Mouse (Mus musculus) monocyte, adult 5-6 weeks (primary cell): Measurements from ENCODE around the gene Cd40. TPM values are rescaled to one million over a fixed set of nuclear protein-coding genes. Genes with fewer than 3 reads are reported as not detected.
A peak's percentile ranks its signal among the peaks of the same experiment; 100 is the strongest.

Source experiments
- ATAC-seq: fragments of 153-309, 156-312 bp; replicated peaks from 2 replicates; pipeline ENCODE4 v1.8.0; 2017; ENCODE audit warnings: mild to moderate bottlenecking; ENCODE audit not compliant: low TSS enrichment, insufficient number of reproducible peaks, severe bottlenecking, poor library complexity, low FRiP score
- total RNA-seq: library from RNA; stranded (forward); fragments of 200-1000, 200-491, 200-594 nt; gene quantifications from 3 replicates; pipeline ENCODE4 v1.2.3, GENCODE M21; 2017

The Cd40 gene
- total RNA-seq, 1 experiment from 2014 or later: 20.5 TPM

DNA sequence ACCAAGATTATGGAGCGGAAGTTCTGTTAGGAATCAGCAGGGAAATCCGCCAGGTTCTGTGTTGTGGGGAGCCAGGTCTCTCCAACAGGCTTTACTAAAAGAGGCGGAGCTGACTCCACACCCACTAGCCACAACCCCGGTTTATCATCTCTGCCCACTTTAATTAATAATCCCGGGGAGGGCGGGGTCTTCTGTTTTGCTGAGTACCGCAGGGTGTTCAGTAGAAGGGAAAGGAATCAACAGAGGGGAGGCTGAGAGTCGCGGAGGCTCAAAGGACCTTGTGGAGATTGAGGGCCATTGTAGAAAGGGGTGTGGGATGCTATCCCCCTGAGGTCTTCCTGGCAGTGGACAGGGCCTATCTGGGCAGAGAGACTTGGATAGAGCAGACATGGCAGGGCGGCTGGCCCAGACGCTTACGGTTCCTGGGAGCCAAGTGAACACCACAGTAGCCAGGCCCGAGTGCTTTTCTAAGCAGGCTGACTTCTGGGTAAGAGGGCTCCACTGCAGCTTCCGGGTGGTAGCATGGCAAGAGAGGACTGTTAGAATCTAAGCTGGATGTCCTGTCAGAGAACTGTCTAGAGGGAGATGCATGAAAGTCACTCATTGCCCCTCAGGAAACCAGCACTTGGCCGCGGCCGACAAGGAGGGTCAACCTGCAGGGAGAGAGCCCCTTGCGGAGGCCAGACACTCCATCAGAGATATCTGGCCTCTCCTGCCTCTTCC lies 4.4 kb upstream of the Cd40 start:
- ATAC-seq: no peak

DNA sequence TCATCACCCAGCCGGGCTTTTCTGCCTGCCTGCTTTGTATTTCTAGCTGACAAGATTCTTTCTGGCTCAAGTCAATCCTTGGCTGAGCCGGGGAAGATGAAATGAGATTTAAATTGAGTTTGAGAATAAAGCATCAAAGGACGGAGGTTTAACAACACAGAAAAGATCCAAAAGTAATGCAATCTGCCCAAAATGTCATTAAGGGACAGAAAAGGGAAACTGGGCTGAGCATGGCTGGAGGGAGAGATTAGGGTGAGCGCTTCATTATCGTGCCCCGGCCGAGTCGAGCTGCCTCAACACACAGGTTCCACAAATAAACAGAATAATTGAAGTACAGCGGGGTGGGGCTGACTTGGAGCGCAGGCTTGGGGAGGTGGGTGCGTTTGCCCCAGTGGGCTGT lies 3.9 kb upstream of the Cd40 start:
- no peak for ATAC-seq

DNA sequence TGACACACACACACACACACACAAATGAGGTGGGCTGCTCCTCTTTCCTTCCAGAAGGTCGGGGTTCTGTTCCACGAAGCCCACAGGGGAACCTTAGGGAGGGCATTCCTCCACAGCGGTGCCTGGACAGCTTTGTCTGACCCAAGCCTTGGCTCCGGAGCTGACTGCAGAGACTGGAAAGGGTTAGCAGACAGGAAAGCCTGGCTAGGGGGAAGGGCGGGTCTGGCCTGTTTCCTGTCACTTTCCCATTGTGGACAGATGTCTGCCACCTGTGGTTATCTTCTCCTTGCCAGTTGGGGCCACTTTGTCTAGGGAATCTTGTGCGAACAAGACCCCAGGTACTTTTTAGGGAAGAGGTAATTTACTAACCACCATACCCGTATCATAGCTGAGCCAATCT lies 478 bp downstream of the Cd40 start:
- no peak for ATAC-seq

DNA sequence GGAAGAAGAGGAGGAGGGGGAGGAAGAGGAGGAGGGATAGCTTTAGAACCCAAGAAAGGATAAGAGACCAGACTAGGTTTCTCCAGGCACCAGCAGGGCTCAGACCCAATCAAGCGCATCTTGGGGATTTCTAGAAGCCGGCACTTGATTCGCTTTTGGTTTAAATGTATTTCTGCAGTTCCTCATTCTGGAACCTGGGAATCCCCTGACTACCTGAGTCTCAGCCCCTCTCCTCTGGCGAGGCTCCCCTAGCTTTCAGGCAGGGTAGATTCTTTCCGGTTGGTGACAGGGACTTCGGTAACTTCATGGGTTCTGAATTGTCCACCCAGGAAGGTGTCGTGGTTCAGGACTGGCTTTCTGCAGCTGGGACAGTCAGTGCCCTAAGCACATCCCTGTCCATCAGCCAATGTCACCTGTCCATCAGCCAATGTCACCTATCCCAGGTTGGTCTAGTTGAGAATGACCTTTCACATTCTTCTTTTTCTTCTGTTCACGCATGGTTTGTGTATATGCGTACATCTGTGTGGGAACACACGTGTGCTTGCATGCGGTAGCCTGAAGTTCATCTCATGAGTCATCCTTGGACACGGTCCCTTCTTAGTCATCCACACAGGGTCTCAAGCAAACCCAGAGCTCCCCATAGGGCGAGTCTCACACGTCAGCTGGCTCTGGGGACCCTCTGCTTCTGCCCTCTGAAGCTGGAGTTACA lies 1.1 kb downstream of the Cd40 start:
- no peak for ATAC-seq

DNA sequence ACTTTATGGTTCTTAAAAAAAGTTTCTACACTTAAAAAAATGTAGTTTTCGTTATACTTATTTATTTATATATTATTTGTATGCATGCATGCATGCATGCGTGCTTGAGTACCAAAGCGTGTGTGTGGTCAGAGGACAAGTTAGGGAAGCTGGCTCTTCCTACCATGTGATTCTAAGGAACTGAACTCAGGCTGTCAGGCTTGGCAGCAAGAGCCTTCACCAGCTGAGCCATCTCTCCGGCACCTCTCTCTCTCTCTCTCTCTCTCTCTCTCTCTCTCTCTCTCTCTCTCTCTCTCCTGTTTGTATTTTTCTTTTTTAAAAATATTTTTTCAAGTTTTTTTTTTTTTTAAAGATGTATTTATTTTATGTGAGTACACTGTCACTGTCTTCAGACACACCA lies 4.5 kb downstream of the Cd40 start:
- no peak for ATAC-seq

DNA sequence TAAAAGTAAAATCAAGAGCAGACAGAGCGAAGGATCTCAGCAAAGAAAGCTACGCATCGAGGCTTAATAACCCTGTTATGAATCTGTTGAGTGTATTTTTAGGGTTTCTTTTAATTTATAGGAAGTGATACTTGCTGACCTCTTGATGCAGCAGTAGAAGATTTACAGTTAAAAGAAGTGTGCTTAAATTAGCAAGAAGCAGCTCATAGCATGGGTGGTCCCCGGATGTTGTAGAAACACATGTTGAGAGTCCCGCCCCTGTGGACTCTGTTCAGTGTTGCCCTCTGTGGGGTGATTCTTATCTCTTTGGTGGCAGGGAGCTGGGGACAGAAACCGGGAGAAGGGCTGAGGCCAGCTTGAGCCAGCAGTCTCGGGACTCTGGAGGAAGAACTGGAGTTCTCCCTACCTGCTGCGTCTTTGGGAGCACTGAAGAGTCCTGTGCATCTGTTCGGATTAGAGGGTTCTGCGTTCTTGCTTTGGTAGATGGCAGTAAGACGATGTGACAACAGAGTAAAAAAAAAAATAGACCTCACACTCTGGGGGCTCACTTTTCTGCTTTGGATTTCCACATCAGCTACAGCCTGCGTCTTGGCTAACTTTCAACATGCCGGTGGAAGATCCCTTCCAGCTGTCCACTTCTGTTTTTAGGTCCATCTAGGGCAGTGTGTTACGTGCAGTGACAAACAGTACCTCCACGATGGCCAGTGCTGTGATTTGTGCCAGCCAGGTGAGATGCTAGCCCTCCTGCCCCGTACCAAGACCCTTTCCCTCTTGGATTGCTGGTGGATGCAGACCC lies 6.4 kb downstream of the Cd40 start:
- peak; percentile 31; the same call in 1 of the 2 replicates for ATAC-seq

DNA sequence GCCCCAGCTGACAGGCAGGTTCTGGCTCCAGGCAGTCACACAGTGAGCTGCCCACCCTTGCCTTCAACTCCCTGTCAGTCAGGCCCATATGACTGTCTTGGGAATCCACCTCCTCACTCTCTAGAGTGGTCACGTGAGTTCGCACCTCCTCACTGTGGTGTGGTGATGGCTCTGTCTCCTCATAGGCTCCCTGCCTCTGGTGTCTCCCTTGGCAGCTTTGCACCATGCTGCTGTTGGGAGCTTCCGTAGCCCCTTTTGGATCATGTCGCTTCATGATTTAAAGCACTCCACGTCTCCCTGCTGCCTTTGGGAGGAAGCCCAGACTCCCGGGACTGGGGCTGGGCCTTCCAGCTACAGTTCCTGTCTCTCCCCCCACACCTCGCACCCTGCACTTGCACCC lies 9.1 kb downstream of the Cd40 start:
- ATAC-seq: no peak

DNA sequence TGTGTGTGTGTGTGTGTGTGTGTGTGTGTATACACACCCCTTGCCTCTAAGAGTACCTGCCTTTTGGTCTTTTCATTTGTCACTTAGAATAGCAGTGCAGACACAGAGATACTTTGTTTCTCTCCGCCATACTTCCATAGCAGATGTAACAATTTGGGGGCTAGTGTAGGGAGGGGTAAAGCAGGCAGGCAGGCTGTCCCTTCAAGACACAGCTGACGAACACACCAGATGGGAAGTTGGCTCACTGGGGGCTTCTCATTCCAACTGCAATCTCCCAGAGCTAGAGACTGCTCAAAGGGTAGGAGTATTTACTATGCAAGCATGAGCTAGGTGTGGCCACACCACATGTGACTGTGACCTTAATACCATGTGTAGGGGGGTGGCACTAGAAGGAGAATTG lies 13.4 kb downstream of the Cd40 start:
- no peak for ATAC-seq

DNA sequence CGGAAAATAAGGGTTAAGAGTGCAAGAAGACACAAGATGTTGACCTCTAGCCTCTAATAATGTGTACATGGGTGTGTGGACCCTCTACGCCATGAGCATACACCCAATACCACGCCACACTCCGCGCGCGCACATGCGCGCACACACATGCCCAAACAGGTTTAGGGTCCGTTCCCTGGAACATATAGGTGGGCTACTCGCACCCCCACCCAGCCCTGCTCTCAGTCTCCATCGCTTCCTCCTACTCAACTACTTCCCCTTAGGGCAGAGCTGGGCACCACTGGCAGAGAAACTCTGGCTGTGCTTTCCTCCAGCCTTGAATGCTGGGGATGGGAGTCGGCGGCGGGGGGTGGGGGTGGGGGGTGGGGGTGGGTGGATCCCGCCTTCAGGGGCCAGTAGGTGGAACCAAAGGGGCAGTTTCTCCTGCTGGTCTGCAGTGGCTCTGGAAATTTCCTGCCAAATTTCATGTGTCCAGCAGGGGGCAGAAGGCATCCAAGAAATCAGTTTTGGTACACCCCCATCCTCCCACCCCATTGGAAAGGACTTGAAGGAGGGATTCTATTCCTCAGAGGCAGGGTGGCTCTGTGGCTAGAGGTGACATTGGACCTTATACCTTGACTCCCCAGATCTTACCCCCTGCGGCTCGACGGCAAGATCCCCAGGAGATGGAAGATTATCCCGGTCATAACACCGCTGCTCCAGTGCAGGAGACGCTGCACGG lies 14.8 kb downstream of the Cd40 start:
- no peak for ATAC-seq

DNA sequence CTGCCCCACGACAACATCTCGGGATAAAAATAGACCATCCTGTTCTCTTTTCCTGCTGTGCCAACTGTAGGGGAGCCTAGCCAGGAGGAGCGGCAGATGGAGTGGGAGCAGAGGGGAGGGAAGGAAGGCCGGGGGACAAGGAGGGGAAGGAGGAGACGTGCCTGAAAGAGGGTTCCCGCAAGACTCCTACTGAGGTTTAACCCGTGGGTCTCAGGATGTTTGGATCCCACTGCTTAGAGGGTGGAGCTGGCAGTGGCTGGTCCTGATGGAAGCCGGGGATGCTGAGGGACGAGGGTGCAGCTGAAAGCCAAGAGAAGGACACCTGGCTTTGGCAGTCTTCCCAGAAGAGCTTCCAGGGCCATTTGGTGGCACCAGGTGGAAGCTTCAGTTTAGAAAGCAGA lies 18.0 kb downstream of the Cd40 start:
- ATAC-seq: no peak

DNA sequence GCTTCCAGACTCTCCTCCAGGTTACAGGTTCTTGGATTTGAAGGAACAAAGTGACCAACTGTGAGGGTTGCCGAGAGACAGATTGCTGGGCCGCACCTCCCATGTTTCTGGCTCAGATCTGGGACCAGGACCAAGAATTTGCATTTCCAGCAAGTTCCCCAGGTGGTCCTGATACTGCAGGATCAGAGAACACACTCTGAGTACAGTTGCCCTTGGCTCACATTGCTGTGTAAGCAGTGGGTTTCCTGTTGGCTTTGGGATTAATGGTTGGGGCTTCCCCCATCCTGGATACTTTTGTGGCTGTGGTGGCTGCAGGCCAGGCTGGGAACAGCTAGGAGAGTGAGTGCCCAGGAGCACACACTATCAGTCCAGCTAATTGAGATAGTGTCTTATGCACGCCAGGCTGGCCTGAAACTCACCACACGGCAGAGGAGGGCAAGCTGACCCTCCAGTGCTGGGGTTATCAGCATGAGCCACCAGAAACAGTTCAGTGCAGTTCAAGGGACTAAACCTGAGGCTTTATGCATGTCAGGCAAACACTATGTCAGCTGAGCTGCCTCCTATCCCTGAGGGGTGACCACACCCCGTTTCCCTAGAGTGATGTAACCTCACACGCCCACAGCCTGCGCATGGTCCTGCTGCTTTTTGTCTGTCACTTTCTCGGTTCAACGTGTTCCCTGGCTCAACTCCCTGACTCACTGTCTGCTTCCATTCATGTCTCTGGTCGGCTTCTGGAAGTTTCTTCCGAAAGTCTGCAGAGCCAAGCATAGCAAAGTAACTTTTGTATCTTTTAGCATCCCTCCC lies 18.9 kb downstream of the Cd40 start:
- ATAC-seq: no peak

DNA sequence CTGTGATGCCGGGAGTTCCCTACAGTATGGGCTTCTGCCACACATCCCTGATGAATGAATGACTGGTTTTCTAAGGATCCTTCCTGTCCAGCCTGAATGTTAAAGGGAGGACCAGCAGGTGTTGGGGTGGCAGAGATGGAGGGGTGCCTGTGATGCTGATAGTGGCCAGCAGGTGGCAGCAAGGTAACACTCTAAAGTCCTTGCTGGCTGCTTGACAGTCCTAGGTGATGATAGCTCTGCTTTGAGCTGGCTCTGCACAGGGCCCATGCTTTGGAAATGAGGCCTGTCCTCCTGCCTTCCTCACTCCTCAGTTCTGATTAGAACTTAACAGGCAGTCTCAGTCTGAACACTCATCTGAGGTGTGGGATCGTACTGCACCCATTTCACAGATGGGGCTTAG lies 19.5 kb downstream of the Cd40 start:
- peak; percentile 82 for ATAC-seq

DNA sequence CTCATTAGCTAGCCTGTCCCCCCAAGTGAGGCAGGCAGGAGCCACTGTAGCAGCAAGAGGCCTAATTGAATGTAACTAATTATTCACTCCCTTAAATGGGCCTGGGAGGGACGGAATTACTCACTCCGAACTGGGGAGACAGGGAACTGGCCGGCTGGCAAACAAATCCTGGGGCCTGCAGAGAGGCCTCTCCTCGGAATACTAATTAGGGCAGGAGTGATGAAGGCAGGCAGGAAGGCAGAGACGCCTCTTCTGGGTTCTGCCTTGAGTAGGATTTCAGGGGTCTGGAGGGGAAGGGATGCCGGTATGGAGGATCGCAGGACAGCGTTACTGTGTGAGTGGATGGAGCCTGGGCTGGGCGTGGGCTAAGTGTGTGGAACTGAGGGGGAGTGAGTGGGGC lies 21.6 kb downstream of the Cd40 start:
- ATAC-seq: no peak

DNA sequence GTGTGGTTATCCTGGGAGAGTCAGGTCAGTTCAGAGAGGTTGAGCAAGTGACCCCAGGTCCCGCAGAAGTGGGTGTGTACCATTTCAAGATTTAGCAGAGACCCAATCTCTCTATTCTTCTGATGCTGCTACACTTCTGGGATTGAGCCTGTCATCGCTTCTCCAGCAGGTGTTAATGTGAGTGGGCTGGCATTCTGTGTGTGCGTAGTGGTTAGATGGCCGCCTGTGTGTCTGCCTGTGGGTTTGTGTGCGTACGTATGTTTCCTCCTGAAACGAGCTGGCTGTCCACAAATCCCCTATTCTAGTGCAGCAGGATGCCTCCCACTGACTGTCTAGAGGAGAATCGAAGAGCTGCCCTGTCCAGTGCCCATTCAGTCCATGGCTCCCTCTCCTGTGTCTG lies 22.6 kb downstream of the Cd40 start:
- ATAC-seq: no peak

DNA sequence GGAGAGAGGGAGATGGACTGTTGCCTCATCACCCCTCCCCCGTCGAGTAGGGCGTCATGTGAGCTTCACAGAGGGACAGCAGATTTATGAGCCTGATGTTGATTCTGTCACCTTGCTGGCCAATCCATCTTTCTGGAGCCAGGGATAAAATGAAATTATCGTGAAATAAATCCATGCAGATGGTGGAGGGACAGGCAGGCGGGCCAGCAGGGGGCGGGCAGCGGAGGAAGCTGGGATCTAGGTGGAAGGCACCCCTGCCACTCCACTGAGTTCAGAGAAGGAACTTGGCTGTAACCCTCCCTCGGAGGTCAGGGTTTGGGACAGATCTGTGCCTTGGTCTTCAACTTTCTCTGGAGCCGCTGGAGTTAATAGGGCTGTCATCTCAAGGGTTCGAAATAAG lies 23.2 kb downstream of the Cd40 start:
- no peak for ATAC-seq

DNA sequence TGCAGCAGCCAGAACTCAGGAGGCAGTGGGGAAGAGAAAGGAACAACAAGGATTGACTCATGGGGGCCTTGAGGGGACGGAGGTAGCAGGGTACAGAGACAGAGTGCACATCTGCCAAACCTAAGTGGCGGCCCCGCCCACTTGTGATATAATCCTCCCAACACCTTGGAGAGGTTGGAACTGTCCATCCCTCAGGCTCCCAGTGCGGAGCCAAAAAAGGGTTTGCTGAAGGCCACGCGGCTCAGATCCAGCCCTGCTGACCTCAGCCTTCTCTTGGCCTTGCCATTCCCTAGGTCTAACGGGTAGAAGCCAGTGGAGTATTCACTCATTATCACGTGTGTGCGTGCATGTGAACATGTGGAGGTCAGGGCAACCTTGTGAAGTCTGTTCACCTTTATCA lies 25.2 kb downstream of the Cd40 start:
- no peak for ATAC-seq

DNA sequence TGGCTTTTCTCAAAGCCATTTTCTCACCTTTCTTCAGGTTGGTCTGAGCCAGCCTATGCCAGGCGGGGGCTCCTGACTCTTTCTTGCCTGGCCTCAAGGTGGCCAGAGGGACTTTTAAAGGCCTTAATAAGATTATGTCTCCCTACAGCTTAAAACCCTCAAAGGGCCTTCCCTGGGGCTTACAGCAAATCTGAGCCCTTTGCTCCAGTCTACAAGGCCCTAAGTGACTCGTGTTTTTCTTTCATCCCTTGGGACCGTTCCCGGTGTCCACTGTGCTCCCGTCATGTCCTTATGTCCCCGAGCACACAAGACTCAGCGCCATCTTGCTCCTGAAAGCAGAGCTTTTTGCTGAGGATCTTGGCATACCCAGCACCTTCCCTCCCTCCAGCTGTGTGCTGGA lies 25.8 kb downstream of the Cd40 start:
- no peak for ATAC-seq

DNA sequence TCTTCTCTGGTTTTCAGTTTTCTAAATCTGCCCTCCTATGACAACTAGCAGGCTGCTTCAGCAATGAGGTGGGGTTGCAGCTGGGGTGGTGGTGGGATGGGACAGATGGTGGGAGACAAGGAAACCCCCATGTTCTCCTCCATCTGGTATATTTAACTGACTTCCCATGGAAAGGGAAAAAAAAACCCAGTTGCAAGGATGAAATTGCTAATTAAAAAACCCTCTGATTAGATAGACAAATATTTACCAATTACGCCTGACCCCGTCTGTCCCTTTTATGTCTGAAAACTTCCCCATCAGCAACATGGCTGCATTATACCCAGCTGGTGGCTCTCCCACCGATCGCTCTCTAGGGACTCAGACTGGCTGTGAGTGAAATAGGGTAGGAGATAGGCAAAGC lies 31.2 kb downstream of the Cd40 start:
- ATAC-seq: no peak
